Mouse (Mus musculus) adrenal gland, postnatal 36 days (tissue): ENCODE results near the gene Fgd4. TPM values are rescaled to one million over a fixed set of nuclear protein-coding genes. Genes with fewer than 3 reads are reported as not detected.

Experiments
- DNase-seq, 2 experiments: peaks; one replicate each; pipeline ENCODE4 v3.0.0; 2021; ENCODE audit warnings: mixed read lengths in 1 of 2
- long read RNA-seq, 2 experiments: library from polyadenylated mRNA; stranded (forward); transcript quantifications; one replicate each; pipeline ENCODE4 v2.0.0; 2021; ENCODE audit warnings: borderline sequencing depth in 2 of 2
- total RNA-seq, 2 experiments: library from RNA; stranded (reverse); gene quantifications; 2 replicates each; pipeline ENCODE4 v1.2.3; 2021

The Fgd4 gene
- 10 to 100 TPM in 1 of 2 experiments, 1 to 10 TPM in 1; 9.2 to 16.2 TPM for total RNA-seq
- long read RNA-seq, experiment 1, partial matches to known transcripts: 1 of 6 reads
- long read RNA-seq, experiment 1, other reads (novel, unspliced or antisense): 4 of 6 reads
- long read RNA-seq, experiment 2, partial matches to known transcripts: 0 of 1 reads
- long read RNA-seq, experiment 2, other reads (novel, unspliced or antisense): 1 of 1 reads

- DNase-seq: no peak
These were observed at the start of gene Fgd4 for GRCm38 (mm10) chr16:16600461-16600860. Fgd4 (minus strand) TSS chr16:16600549.

GRCm38 (mm10) chr16:16645148-16645547 is 44.8 kb upstream of the Fgd4 start:
- DNase-seq: no peak

DNA sequence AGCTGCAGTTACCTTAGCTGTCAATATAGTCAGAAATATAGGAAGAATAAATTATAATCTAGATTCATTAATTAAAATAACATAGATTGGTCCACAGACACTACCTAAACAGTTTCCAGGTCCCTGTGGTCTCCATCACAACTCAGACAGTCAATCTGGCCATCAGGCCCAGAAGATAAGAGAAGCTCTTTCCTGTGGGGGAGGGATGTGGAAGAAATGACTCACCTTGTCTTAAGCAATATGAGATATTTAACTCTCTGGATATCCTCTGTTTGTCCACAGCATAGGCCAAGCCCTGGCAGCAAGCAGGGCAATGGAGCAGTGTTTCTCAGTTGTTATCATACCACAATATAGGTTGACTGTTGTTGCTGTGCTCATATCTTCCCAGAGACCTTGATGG is 33.4 kb upstream of the Fgd4 start:
- no peak for DNase-seq

GRCm38 (mm10) chr16:16599586-16600401 is 555 bp downstream of the Fgd4 start:
- DNase-seq: peak; percentile 71 to 75

GRCm38 (mm10) chr16:16596582-16596981 is 3.8 kb downstream of the Fgd4 start:
- DNase-seq: peak; percentile 3 to 20

DNA sequence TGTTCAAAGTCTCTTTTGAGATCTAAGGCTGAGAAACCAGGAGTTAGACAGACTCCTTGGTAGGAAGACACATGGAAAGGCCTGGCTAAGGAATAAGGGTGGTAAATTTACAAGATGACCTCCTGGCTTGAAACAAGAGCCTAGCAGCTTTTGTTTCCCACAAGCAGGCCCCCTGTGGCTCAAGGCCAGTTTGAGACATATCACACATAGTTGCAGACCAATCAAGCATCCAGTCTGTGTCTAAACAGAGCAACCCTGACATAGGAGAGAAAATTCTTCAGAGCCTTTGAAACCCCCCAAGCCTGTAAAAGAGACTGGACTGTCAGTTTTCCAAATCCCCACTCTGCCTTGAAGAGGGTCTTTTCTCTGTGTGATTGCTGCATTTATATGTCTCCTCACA is 7.7 kb downstream of the Fgd4 start:
- DNase-seq: no peak

- DNase-seq: peak; percentile 75 to 80
These were observed 15.8 kb downstream of the Fgd4 start for GRCm38 (mm10) chr16:16584409-16585032.

DNA sequence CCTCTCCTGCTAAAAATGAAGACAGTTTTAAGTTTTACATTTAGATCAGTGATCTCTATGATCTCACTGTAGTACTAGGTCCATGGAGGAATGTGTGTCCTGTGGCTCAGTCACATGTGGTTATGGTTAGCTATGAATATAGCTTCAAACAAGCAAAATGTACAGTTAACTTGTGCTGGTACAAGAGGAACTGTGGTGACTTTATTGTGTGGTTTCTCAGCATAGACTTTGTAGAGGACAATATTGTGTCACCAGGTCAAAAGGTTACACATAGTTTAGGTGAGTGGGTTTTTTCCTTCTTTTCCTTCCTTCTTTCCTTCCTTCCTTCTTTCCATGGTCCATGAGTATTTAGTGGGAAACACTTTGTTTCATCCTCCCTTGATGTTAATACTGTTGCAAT is 23.8 kb downstream of the Fgd4 start:
- DNase-seq: no peak

DNA sequence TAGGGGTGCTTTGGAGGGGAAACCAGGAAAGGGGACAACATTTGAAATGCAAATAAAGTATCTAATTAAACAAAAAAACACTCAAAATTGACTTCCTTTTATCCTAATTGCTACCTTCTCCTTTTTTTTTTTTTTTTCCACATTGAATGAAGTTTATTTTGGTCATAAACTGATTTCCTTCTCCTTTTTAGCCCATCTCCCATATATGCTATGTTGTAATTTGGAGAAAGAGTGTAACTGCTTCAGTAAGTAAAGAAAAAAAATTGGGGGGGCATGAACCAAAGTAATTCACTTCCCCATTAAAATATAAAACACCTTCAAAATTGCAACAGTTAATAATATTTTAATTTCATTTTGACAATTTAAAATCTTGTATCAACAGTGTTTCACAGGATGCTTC is 25.8 kb downstream of the Fgd4 start:
- no peak for DNase-seq

DNA sequence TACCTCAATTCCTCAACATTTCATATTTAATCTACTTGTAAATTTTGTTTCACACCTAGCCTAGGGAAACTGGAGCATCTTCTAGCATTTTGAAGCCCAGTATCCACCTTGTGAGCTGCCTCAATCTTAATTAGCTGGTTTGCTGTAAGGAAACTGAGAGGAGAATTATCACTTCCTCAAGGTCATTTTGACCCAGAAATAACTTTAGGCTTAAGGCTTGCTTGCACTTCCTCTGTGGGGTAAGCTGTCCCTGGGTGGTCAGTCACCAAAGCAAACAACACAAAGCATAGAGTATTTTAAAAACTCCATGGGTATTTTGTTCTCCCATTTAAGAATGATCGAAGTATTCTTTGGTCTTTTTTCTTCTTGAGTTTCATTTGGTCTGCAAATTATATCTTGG is 27.2 kb downstream of the Fgd4 start:
- DNase-seq: no peak

- DNase-seq: no peak
These were observed 29.0 kb downstream of the Fgd4 start for GRCm38 (mm10) chr16:16571356-16571755.

DNA sequence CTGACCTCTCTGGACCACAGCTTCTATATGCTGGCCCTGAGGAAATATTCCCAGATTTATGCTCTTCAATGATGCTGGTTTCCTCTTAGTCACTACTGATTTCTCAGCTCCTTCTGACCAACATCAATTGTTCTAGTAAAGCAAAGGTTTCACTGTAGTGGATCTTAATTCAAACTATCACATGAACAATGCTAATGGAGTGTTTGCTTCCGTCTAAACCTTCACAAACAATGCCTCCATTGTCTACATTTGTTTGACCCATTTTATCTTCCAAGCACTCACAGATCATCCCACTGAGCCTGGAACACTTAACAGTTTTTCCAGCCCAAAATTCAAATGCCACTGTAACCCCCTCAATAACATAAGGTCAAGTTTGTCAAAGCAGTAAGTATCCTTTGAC is 33.6 kb downstream of the Fgd4 start:
- DNase-seq: no peak

DNA sequence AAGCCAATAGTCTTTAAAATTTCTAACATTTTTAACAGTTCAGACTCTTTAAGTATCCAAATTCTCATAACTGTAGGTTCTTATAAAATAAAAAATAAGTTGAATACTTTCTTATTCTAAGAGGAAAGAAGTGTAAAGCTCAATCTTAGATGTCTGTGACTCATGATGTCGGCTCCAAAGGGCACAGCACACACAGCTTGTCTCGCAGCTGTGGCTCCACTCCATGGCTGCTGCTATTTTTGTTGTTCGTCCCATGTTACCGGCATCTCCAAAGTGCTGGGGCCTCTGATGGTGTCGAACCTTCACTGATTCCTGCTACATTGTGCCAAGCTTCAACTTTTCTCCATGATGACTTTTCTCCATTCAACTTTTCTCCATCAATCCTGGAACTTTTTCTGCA is 34.1 kb downstream of the Fgd4 start:
- no peak for DNase-seq

DNA sequence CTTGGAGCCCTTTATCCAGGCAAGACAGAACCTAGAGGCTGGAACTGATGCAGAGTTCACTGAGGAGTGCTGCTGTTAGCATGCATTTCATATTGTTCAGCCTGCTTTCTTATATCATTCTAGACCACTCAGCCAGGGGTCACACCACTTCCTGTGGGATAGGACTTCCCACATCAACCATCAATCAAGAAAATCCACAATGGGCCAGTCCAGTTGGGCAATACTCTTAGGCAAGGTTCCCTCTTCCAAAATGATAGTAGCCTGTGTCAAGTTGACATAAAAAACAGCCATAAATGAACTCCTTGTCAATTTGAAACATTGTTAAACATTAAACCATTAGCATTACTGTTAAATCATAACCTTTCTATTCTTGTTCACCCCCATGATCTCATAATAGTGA is 34.6 kb downstream of the Fgd4 start:
- no peak for DNase-seq

DNA sequence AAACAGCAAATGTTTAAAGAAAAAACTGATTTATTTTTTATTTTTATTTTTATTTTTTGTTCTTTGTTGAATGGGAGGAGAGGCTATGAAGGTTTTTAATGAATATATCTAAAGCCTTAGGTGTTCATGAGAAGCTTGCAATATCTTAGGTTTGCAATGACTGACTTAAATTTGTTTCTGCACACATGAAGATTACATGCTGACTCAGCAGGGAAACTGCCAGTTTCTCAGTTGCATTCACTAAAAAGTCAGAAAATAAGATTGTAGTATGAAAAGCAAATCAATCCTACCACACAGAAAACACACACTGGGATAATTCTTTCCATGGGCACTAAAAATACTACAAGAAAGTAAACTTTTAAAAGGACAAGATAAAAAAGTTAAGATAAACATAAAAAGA is 39.6 kb downstream of the Fgd4 start:
- DNase-seq: no peak

DNA sequence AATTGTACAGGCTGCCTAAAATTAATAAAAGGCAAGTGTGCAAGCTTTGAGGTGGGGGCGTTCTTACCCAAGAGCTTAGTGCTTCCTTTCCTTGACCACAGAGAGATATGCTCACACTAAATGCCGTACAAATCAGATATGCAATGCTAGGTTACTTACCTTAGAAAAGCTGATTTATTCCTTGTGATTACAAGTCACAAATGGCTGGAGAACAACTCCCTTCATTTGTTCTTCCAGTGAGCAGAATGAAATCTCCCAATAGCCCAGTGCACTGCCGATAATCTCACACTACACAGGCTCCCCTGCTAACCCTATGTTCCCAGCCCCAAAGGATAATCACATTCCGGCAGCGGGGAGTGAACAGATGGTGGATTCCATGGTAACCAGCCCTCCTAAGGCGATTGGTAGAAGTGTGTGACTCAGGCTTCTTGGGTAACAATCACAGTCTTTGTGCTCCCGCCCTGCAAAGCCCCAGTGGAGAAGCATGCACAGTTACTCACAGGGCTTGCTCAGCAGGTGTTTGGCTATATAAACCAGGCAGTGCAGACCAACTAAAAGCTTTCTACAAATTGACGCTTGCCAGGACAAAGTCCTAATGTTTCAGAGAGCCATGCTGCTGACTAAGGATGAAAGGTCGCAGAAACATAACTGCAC is 40.3 kb downstream of the Fgd4 start:
- DNase-seq: peak; percentile 45 to 63

DNA sequence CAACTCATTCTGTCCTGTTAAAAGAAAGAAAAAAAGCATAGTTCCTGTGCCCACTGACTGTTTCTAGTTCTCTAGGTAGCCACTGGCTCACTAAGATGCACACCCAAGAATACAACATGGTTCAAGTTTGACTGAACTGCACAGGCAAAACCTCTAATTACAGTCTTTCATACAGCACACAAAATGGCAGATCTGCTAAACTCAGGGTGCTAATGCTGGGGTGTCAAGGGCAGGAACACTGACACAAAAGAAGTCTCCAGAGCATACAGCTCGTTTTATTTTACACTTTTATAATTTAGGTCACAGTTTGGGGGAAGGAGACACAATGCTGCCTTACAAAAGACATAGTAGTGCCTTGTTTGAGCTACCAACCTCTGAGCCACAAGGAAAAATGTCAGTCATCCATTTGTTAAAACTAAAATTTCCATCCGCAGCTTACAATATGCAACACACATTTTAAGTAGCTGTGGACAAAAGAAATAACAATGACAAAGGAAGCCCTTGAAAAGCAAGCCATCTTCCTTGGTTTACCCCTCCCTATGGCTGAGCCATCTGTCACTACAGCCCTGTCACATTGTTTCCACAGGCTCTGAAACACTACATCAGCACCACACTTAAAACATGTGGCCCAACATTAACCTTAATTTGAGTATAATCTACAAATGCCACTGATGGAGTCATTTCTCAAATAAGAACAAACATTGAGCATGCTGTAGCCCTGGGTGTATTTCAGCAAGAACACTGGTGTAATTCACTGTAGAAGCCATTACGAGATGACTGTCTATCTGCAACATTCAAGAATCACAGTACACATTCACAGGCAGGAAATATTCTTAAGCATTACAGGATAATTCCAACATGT is 41.1 kb downstream of the Fgd4 start:
- no peak for DNase-seq

DNA sequence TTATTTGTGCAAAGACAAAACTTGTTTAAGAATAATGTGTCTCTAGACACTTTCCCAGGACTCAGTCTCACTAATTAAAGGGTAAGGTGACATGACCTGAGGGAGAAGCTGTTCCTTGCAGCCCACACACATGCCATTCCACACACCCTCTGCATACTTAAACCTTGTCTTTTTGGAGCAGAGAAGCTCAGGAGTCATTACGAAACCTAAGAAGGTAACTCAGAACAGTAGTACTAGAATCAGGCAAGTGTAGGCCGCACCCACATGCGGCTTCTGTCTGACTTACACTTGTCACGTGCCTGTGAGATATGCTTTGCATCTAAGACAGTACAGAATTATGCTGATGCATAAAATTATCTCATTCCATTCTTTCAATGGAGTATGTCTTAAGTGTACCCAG is 42.6 kb downstream of the Fgd4 start:
- no peak for DNase-seq

DNA sequence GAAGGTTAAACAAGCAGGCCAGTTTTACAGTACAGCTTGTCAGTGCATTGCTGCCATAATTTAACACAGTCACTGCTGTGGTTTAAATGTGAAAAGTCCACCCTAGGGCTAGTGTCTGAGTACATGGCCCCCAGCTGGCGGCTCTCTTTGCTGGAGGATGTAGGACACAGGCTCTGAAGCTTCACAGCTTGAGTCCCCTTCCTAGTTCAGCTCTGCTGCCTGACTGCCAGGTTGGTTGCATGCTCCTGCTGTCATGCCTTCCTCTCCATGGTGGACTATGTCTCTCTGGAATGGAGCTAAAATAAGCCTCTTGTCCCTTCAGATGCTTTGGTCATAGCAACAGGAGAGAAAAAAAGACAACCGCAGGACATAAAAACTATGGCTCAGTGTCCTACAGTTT is 46.3 kb downstream of the Fgd4 start:
- DNase-seq: no peak

DNA sequence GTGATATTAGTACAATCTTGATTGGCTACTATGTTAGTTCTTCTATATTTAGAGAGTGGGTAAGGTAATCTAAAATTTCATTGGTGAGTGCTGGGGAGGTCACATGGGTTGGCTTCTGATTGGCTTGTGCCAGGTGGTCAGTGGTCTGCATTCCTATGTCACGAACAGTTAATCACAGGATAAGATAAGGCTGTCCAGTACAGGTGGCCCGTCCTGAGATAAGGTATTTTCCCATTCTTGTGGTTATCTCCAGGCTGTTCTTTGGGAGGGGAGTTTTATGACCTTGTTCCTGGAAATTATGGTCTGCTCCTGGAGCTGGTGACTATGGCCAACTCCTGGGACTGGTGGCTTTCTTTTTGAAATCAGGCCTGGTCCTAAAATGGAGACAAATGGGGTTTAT is 48.2 kb downstream of the Fgd4 start:
- DNase-seq: no peak

- no peak for DNase-seq
These were observed 51.2 kb downstream of the Fgd4 start for GRCm38 (mm10) chr16:16549105-16549504.

- DNase-seq: no peak
These were observed 53.7 kb downstream of the Fgd4 start for GRCm38 (mm10) chr16:16546657-16547056.
